Mouse (Mus musculus): ENCODE data around the gene Sumf1.

GRCm38 (mm10) chr6:108140722-108141490 is 44.5 kb downstream of the Sumf1 start:
- TF ChIP-seq CTCF (IDR thresholded peaks at IDR 0.05; ENCODE audit: low read depth, low read length) (no peak), EP300 (IDR thresholded peaks at IDR 0.05; ENCODE audit: insufficient read depth, low read depth, low read length) (no peak), POLR2A (IDR thresholded peaks at IDR 0.05; ENCODE audit: insufficient read depth, low read length) (no peak)
